Mouse (Mus musculus): ENCODE data around the gene Trp53rka. TPM values are rescaled to one million over a fixed set of nuclear protein-coding genes. Genes with fewer than 3 reads are reported as not detected.

The Trp53rka gene
- total and polyA plus RNA-seq, 3 experiments = 29.8 to 35.1 TPM; not detected in 1

DNA sequence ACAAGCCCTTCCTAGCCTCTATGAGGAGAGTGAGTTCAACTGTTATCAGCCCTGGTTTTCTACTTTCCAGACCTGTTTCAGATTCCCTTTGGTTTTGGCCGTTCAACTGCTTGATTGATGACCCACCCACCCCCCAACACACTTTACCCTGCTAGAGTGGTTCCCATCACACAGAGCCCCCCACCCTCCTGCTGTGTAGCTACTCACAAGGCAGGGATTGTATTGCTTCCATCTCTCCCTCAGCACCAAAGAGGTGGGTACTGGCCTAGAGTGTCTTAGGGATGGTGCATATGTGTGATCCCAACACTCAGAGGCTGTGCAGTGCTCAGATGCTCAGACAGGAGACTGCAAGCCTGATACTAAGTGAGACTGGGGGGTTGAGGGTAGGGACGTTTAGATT is 1.4 kb upstream of the Trp53rka start:
- DNase-seq (ENCODE audit: low read depth, low spot score) = no peak
- Histone ChIP-seq H3K4me1 (ENCODE audit: control insufficient read depth in 1 of 2, insufficient read depth in 2 of 2, low read length in 2 of 2) (peaks cover 3 to 5% of the 10 kb centered on the region in 2 experiments; a peak in 2 of 4 replicates), H3K9ac (ENCODE audit: control insufficient read depth, low read depth, low read length, poor library complexity, severe bottlenecking) (no peak overlapping the region), H3K79me2 (ENCODE audit: control insufficient read depth, insufficient read depth, low read length, poor library complexity) (peaks cover 10% of the 10 kb centered on the region), H3K27ac (ENCODE audit: control insufficient read depth, low read depth, low read length) (no peak overlapping the region), H3K27me3 (ENCODE audit: control insufficient read depth in 1 of 2, insufficient read depth in 2 of 2, low read length in 2 of 2) (no peaks in the 10 kb centered on the region), H3K4me3 (ENCODE audit: control insufficient read depth in 1 of 2, insufficient read depth in 1 of 2, low read depth in 2 of 2, low read length in 2 of 2) (no peak overlapping the region), H3K36me3 (ENCODE audit: control insufficient read depth in 1 of 2, insufficient read depth in 2 of 2, low read length in 2 of 2) (peaks cover 0 to 4% of the 10 kb centered on the region in 2 experiments; a peak in 1 of 4 replicates), H3K9me3 (replicated peaks; ENCODE audit: insufficient read depth, low read length) (no peaks in the 10 kb centered on the region)
- TF ChIP-seq POLR2A (IDR thresholded peaks at IDR 0.05; ENCODE audit: control insufficient read depth in 1 of 2, insufficient read depth in 1 of 2, low read depth in 1 of 2, low read length in 2 of 2, poor library complexity in 1 of 2) (no peak), SMC3 (IDR thresholded peaks at IDR 0.05; ENCODE audit: low read depth, low read length) (no peak), MAFK (IDR thresholded peaks at IDR 0.05; ENCODE audit: borderline replicate concordance, low read depth, low read length) (no peak), GABPA (IDR thresholded peaks at IDR 0.05; ENCODE audit: low read depth, low read length) (no peak), MYB (IDR thresholded peaks at IDR 0.05; ENCODE audit: low read depth, low read length) (no peak), CHD1 (IDR thresholded peaks at IDR 0.05; ENCODE audit: low read depth, low read length) (no peak), MEF2A (IDR thresholded peaks at IDR 0.05; ENCODE audit: extremely low read depth, insufficient replicate concordance, low read depth, low read length, poor library complexity, severe bottlenecking) (no peak), ZNF384 (IDR thresholded peaks at IDR 0.05; ENCODE audit: low read depth, low read length) (no peak), USF1 (IDR thresholded peaks at IDR 0.05; ENCODE audit: low read depth, low read length) (no peak), ELF1 (IDR thresholded peaks at IDR 0.05; ENCODE audit: low read depth, low read length) (no peak), MXI1 (IDR thresholded peaks at IDR 0.05; ENCODE audit: low read depth, low read length) (no peak), KAT2A (conservative IDR thresholded peaks at IDR 0.05; ENCODE audit: low read depth, low read length) (no peak), MAX (IDR thresholded peaks at IDR 0.05; ENCODE audit: low read length) (no peak), EP300 (IDR thresholded peaks at IDR 0.05; ENCODE audit: low read depth in 1 of 2, low read length in 2 of 2) (no peak)

DNA sequence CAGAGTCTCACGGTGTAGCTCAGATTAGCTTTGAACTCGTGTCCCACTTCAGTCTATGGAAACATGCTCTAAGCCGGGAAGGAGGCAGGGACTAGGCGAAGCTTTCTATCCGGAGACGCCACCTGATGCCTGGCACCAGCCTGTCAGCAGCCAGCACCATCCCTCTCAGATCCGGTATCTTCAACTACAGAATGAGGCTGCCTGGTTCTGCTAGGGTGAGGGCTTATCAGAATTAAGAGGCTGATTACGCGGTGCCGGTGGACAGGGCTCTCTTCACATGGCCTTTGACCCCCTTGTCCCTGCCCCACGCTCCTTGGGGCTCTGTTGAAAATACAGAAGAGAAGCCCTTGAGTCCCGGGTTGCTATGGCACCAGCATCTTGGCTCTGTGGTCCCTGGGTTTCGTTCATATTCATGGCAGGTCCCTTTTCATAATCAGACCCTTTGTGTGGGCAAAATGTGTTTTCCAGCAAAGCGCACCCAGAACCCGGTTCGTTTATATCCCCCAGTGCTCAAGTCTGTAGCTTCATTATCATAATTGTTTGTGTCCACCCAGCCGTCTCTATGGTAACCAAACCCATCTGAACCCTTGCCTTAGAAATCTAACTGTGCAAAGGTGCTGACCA is 575 bp upstream of the Trp53rka start:
- TF ChIP-seq E2F4 (IDR thresholded peaks at IDR 0.05; ENCODE audit: borderline replicate concordance, low read depth, low read length) = no peak
- TF ChIP-seq CTCF (IDR thresholded peaks at IDR 0.05 in 2 of 3, conservative IDR thresholded peaks at IDR 0.05 in 1 of 3; ENCODE audit: control insufficient read depth in 1 of 3, insufficient read depth in 1 of 3, low read depth in 2 of 3, low read length in 3 of 3, poor library complexity in 1 of 3, severe bottlenecking in 1 of 3) = no peak
- no peak for TF ChIP-seq MEF2A (IDR thresholded peaks at IDR 0.05; ENCODE audit: extremely low read depth, insufficient replicate concordance, low read depth, low read length, poor library complexity, severe bottlenecking)
- TF ChIP-seq ETS1 (IDR thresholded peaks at IDR 0.05; ENCODE audit: low read depth, low read length) = no peak
- no peak for TF ChIP-seq POLR2AphosphoS5 (IDR thresholded peaks at IDR 0.05; ENCODE audit: borderline replicate concordance, low read depth, low read length)
- no peak for TF ChIP-seq USF1 (IDR thresholded peaks at IDR 0.05; ENCODE audit: low read depth, low read length)
- no peak for TF ChIP-seq MXI1 (IDR thresholded peaks at IDR 0.05; ENCODE audit: low read depth, low read length)
- no peak; the same call in 1 of the 2 replicates for TF ChIP-seq SIN3A (IDR thresholded peaks at IDR 0.05; ENCODE audit: low read length)
- no peak for TF ChIP-seq ZNF384 (IDR thresholded peaks at IDR 0.05; ENCODE audit: low read depth, low read length)
- TF ChIP-seq JUND (IDR thresholded peaks at IDR 0.05; ENCODE audit: low read depth, low read length) = no peak
- no peak for TF ChIP-seq ZMIZ1 (IDR thresholded peaks at IDR 0.05; ENCODE audit: low read depth, low read length)
- H3K9ac ChIP-seq (ENCODE audit: control insufficient read depth, low read depth, low read length, poor library complexity, severe bottlenecking) = peak overlapping the region; percentile 80
- peaks cover 0 to 4% of the 10 kb centered on the region in 2 experiments; a peak in 1 of 4 replicates for H3K36me3 ChIP-seq (ENCODE audit: control insufficient read depth in 1 of 2, insufficient read depth in 2 of 2, low read length in 2 of 2)
- H3K9me3 ChIP-seq (replicated peaks; ENCODE audit: insufficient read depth, low read length) = no peaks in the 10 kb centered on the region
- peak overlapping the region; percentile 53 for H3K27ac ChIP-seq (ENCODE audit: control insufficient read depth, low read depth, low read length)
- DNase-seq (ENCODE audit: low read depth, low spot score) = no peak
- no peaks in the 10 kb centered on the region for H3K27me3 ChIP-seq (ENCODE audit: control insufficient read depth in 1 of 2, insufficient read depth in 2 of 2, low read length in 2 of 2)
- peaks cover 10% of the 10 kb centered on the region for H3K79me2 ChIP-seq (ENCODE audit: control insufficient read depth, insufficient read depth, low read length, poor library complexity)
- peaks cover 3 to 5% of the 10 kb centered on the region in 2 experiments; a peak in 2 of 4 replicates for H3K4me1 ChIP-seq (ENCODE audit: control insufficient read depth in 1 of 2, insufficient read depth in 2 of 2, low read length in 2 of 2)
- peak overlapping the region; percentile 78 to 95 for H3K4me3 ChIP-seq (ENCODE audit: control insufficient read depth in 1 of 2, insufficient read depth in 1 of 2, low read depth in 2 of 2, low read length in 2 of 2)

All from MEL (cell line).